ENCODE assay signal across 20 mouse cellular contexts in genomic region chr1:32433118-32433517, GRCm38 (mm10).
"Had no signal": no experiment of that assay in that cellular context is flagged by ENCODE, and none has a peak within 500 bp of the region (broad histone marks: within the 10 kb centered on the region; RNA-seq: fewer than 3 reads in every experiment).

No protein-coding gene starts in this region.

- DNase-seq: lung, adult 2 months; lung, postnatal 14 days; lung, postnatal 36 days; retina, postnatal 1 day; right cerebral cortex, adult 18-20 months; right cerebral cortex, postnatal 25 days; right cerebral cortex, postnatal 4 days; spleen, adult 18-20 months; thymus, adult 18-20 months; thymus, postnatal 14 days; thymus, postnatal 36 days had no signal

- H3K9me3 ChIP-seq: lung, embryonic 15.5 days; megakaryocyte, embryonic 14.5 days; midbrain, embryonic 13.5 days; midbrain, embryonic 15.5 days; neural tube, embryonic 13.5 days; neural tube, embryonic 15.5 days had no signal

- H3K4me2 ChIP-seq: lung, embryonic 15.5 days; midbrain, embryonic 11.5 days; midbrain, embryonic 13.5 days; midbrain, embryonic 15.5 days; neural tube, embryonic 13.5 days; neural tube, embryonic 15.5 days had no signal

- H3K4me3 ChIP-seq: lung, embryonic 15.5 days; megakaryocyte, embryonic 14.5 days; midbrain, embryonic 13.5 days; midbrain, embryonic 15.5 days; neural tube, embryonic 13.5 days; neural tube, embryonic 15.5 days had no signal

- H3K4me1 ChIP-seq: lung, embryonic 15.5 days; megakaryocyte, embryonic 14.5 days; midbrain, embryonic 13.5 days; midbrain, embryonic 15.5 days; neural tube, embryonic 13.5 days; neural tube, embryonic 15.5 days had no signal

- H3K27me3 ChIP-seq: lung, embryonic 15.5 days; megakaryocyte, embryonic 14.5 days; midbrain, embryonic 13.5 days; midbrain, embryonic 15.5 days; neural tube, embryonic 13.5 days; neural tube, embryonic 15.5 days had no signal

- ATAC-seq: lung, postnatal 0 days; midbrain, embryonic 13.5 days; midbrain, embryonic 15.5 days had no signal

- H3K27ac ChIP-seq: lung, embryonic 15.5 days; macrophage; midbrain, embryonic 13.5 days; midbrain, embryonic 15.5 days; neural tube, embryonic 13.5 days; neural tube, embryonic 15.5 days had no signal

- H3K9ac ChIP-seq: lung, embryonic 15.5 days; midbrain, embryonic 13.5 days; midbrain, embryonic 15.5 days; neural tube, embryonic 13.5 days; neural tube, embryonic 15.5 days had no signal

- H3K36me3 ChIP-seq: lung, embryonic 15.5 days; midbrain, embryonic 13.5 days; midbrain, embryonic 15.5 days; neural tube, embryonic 13.5 days; neural tube, embryonic 15.5 days had no signal
